Mouse (Mus musculus) spleen, adult 2 months (tissue): Measurements from ENCODE around the gene Mettl14.

Source experiments
- CTCF ChIP-seq: fragments of 200-500 bp; IDR thresholded peaks from 2 replicates; pipeline ENCODE4 v1.5.1; 2011; ENCODE audit warnings: mild to moderate bottlenecking, inconsistent platforms; ENCODE audit not compliant: insufficient read depth, insufficient read length, insufficient replicate concordance; ENCODE audit errors: extremely low read depth
- POLR2A ChIP-seq: fragments of 200-500 bp; IDR thresholded peaks from 2 replicates; pipeline ENCODE4 v1.6.1; 2011; ENCODE audit warnings: low read depth, low read length, inconsistent platforms

DNA sequence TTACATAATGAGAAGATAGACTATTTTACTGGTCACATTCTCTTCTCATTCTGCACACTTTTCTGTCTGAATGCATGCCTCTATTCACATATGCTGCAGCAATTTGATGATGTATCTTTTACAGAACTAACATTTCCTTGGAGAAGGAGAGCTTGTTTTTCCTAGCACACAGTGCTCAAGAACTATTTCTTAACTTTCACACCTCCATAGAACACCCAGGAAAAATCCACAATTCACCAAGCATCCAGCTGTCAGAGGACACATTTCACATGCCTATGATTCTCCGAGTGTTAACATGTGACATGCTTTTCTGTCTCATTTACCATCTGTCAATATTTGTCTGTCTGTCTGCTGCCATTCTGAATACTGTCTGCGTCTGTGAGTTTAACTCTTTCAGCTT is 39.7 kb upstream of the Mettl14 start:
- TF ChIP-seq POLR2A, result no peak
- no peak for TF ChIP-seq CTCF
